Mouse (Mus musculus) gastrocnemius, postnatal 36 days (tissue): ENCODE data around the gene Klrg1. TPM values are rescaled to one million over a fixed set of nuclear protein-coding genes. Genes with fewer than 3 reads are reported as not detected.

ENCODE experiments used
- DNase-seq, 2 experiments: peaks; one replicate each; pipeline ENCODE4 v3.0.0; 2022
- intact Hi-C: fragments of 180-260 bp; cut with DNase I; formaldehyde crosslinking; loops from one replicate; pipeline ENCODE4 v1.15.1; 2025
- long read RNA-seq, 2 experiments: library from polyadenylated mRNA; stranded (forward); transcript quantifications; one replicate each; pipeline ENCODE4 v2.0.0; 2021
- total RNA-seq, 2 experiments: library from RNA; stranded (reverse); gene quantifications; 2 replicates each; pipeline ENCODE4 v1.2.3; 2021

Gene Klrg1
- total RNA-seq = not detected
- long read RNA-seq, experiment 1 = 0 reads
- long read RNA-seq, experiment 2 = 0 reads

- intact Hi-C loops = no loop called here
- DNase-seq = no peak
These were observed at the start of gene Klrg1 for GRCm38 (mm10) chr6:122282782-122283181. Klrg1 (minus strand) TSS chr6:122282882.

GRCm38 (mm10) chr6:122325361-122325975 lies 42.8 kb upstream of the Klrg1 start:
- intact Hi-C loops = no loop called here
- no peak for DNase-seq

- intact Hi-C loops = no loop called here
- DNase-seq = no peak
These were observed 36.0 kb upstream of the Klrg1 start for GRCm38 (mm10) chr6:122318726-122319125.

GRCm38 (mm10) chr6:122310187-122310820 lies 27.6 kb upstream of the Klrg1 start:
- intact Hi-C loops = no loop called here
- no peak for DNase-seq

GRCm38 (mm10) chr6:122309446-122309960 lies 26.8 kb upstream of the Klrg1 start:
- no peak for DNase-seq
- intact Hi-C loops = loop anchor here (2.0 to 10.0 kb wide), 3 partner anchors 29 to 747 kb away; partner anchors contain the start of gene Foxj2

GRCm38 (mm10) chr6:122308505-122309393 lies 26.1 kb upstream of the Klrg1 start, which contains the start of gene M6pr:
M6pr (plus strand) TSS chr6:122308720.
- peak; percentile 92 to 93 for DNase-seq
- intact Hi-C loops = loop anchor here (2.0 to 10.0 kb wide), 3 partner anchors 30 to 746 kb away; partner anchors contain the start of gene Foxj2

- DNase-seq = no peak
- intact Hi-C loops = loop anchor here (2.0 to 10.0 kb wide), 3 partner anchors 31 to 746 kb away; partner anchors contain the start of gene Foxj2
These were observed 25.4 kb upstream of the Klrg1 start for GRCm38 (mm10) chr6:122308136-122308504.

- no peak for DNase-seq
- intact Hi-C loops = loop anchor here (5.0 to 10.0 kb wide), 2 partner anchors 508 to 744 kb away; partner anchors contain the start of gene Foxj2
These were observed 24.0 kb upstream of the Klrg1 start for GRCm38 (mm10) chr6:122306707-122307106.

GRCm38 (mm10) chr6:122304790-122305555 lies 22.3 kb upstream of the Klrg1 start:
- intact Hi-C loops = loop anchor here (5.0 to 10.0 kb wide), 3 partner anchors 48 to 743 kb away; partner anchors contain the start of gene Foxj2
- DNase-seq = no peak

GRCm38 (mm10) chr6:122304355-122304754 lies 21.7 kb upstream of the Klrg1 start:
- intact Hi-C loops = loop anchor here (5.0 to 10.0 kb wide), 2 partner anchors 47 to 510 kb away; partner anchors contain the start of gene Foxj2
- DNase-seq = peak; percentile 61 to 66

- no peak for DNase-seq
- intact Hi-C loops = loop anchor here (5.0 to 10.0 kb wide), 2 partner anchors 46 to 511 kb away; partner anchors contain the start of gene Foxj2
These were observed 20.8 kb upstream of the Klrg1 start for GRCm38 (mm10) chr6:122303526-122303925.

GRCm38 (mm10) chr6:122302661-122303060 lies 20.0 kb upstream of the Klrg1 start:
- intact Hi-C loops = loop anchor here (5.0 to 10.0 kb wide), 2 partner anchors 45 to 512 kb away; partner anchors contain the start of gene Foxj2
- no peak for DNase-seq

GRCm38 (mm10) chr6:122302121-122302520 lies 19.4 kb upstream of the Klrg1 start:
- no peak for DNase-seq
- intact Hi-C loops = loop anchor here (5.0 to 10.0 kb wide), 2 partner anchors 45 to 513 kb away; partner anchors contain the start of gene Foxj2

- intact Hi-C loops = loop anchor here (5.0 to 10.0 kb wide), 2 partner anchors 42 to 515 kb away; partner anchors contain the start of gene Foxj2
- DNase-seq = no peak
These were observed 17.0 kb upstream of the Klrg1 start for GRCm38 (mm10) chr6:122299621-122300133.

GRCm38 (mm10) chr6:122298223-122298609 lies 15.5 kb upstream of the Klrg1 start:
- intact Hi-C loops = no loop called here
- DNase-seq = no peak

GRCm38 (mm10) chr6:122297279-122298222 lies 14.9 kb upstream of the Klrg1 start:
- DNase-seq = no peak
- intact Hi-C loops = no loop called here

- intact Hi-C loops = no loop called here
- no peak for DNase-seq
These were observed 14.2 kb upstream of the Klrg1 start for GRCm38 (mm10) chr6:122296918-122297278.

- intact Hi-C loops = no loop called here
- no peak for DNase-seq
These were observed 12.6 kb upstream of the Klrg1 start for GRCm38 (mm10) chr6:122295242-122295641.
